Mouse (Mus musculus): ENCODE results near the gene 4632433K11Rik. TPM values are rescaled to one million over a fixed set of nuclear protein-coding genes. Genes with fewer than 3 reads are reported as not detected.

4632433K11Rik gene
- total and polyA plus RNA-seq, 3 experiments = not detected

GRCm38 (mm10) chr7:5016057-5016456, 17.9 kb upstream of the 4632433K11Rik start:
- H3K4me3 ChIP-seq (replicated peaks in 1 of 3; ENCODE audit: low read depth in 2 of 3, low read length in 2 of 3, poor library complexity in 1 of 3) = peak overlapping the region; percentile 44 to 73 (median 61)
- in situ Hi-C loops (cut with MboI; ENCODE audit: low pct_ligation_motif_present, low pct_unique_long_range_greater_than_20kb, low sequenced_read_pairs) = no loop called here
- peak overlapping the region; percentile 90 for H3K27ac ChIP-seq (ENCODE audit: insufficient read depth, low read depth)
- DNase-seq (ENCODE audit: extremely low read depth) = no peak
- H3K9me3 ChIP-seq (replicated peaks; ENCODE audit: low read length) = peaks cover 6% of the 10 kb centered on the region
- H3K4me1 ChIP-seq (ENCODE audit: control insufficient read depth in 1 of 2, insufficient read depth in 2 of 2) = peaks cover 4 to 37% of the 10 kb centered on the region in 2 experiments
- TF ChIP-seq TCF12 (IDR thresholded peaks at IDR 0.05; ENCODE audit: low read depth, low read length) (no peak), SIN3A (IDR thresholded peaks at IDR 0.05; ENCODE audit: low read length) (no peak), EP300 (IDR thresholded peaks at IDR 0.05; ENCODE audit: low read length) (no peak), RAD21 (IDR thresholded peaks at IDR 0.05; ENCODE audit: low read depth, low read length) (no peak), USF2 (conservative IDR thresholded peaks at IDR 0.05; ENCODE audit: low read depth, low read length) (no peak), MAX (IDR thresholded peaks at IDR 0.05; ENCODE audit: low read length) (no peak), IRF4 (IDR thresholded peaks at IDR 0.05; ENCODE audit: low read depth, low read length) (no peak), JUND (conservative IDR thresholded peaks at IDR 0.05; ENCODE audit: low read depth, low read length) (no peak), TBP (conservative IDR thresholded peaks at IDR 0.05; ENCODE audit: low read depth, low read length) (no peak)
- peak overlapping the region; percentile 74 for H3K4me2 ChIP-seq (ENCODE audit: insufficient read depth, low read depth, poor library complexity, severe bottlenecking)
- peaks cover 12% of the 10 kb centered on the region for H3K79me2 ChIP-seq (replicated peaks; ENCODE audit: control insufficient read depth, extremely low read depth, insufficient read depth, poor library complexity, severe bottlenecking)
- no peaks in the 10 kb centered on the region for H3K27me3 ChIP-seq (replicated peaks)
- peak overlapping the region; percentile 81 for H3K9ac ChIP-seq (ENCODE audit: insufficient read depth, low read depth)
- H3K36me3 ChIP-seq (replicated peaks in 1 of 2; ENCODE audit: control insufficient read depth in 1 of 2, insufficient read depth in 1 of 2, low read length in 1 of 2) = peaks cover 23 to 32% of the 10 kb centered on the region in 2 experiments
- dilution Hi-C loops (cut with MboI; ENCODE audit: extremely low pct_ligation_motif_present, extremely low pct_unique_long_range_greater_than_20kb, low sequenced_read_pairs) = no loop called here

GRCm38 (mm10) chr7:5016920-5017319, 17.0 kb upstream of the 4632433K11Rik start:
- no peak for TF ChIP-seq IRF4 (IDR thresholded peaks at IDR 0.05; ENCODE audit: low read depth, low read length)
- no peak for TF ChIP-seq CTCF (conservative IDR thresholded peaks at IDR 0.05 in 1 of 2, IDR thresholded peaks at IDR 0.05 in 1 of 2; ENCODE audit: low read depth in 2 of 2, low read length in 2 of 2)
- no peak for TF ChIP-seq MEF2A (IDR thresholded peaks at IDR 0.05; ENCODE audit: borderline replicate concordance, low read depth, low read length)
- TF ChIP-seq ZKSCAN1 (IDR thresholded peaks at IDR 0.05; ENCODE audit: borderline replicate concordance, low read depth, low read length) = no peak
- TF ChIP-seq POLR2AphosphoS2 (IDR thresholded peaks at IDR 0.05; ENCODE audit: low read depth, low read length) = no peak
- TF ChIP-seq E2F4 (IDR thresholded peaks at IDR 0.05; ENCODE audit: insufficient replicate concordance, low read depth, low read length) = no peak
- no peak for TF ChIP-seq POLR2A (IDR thresholded peaks at IDR 0.05; ENCODE audit: low read depth, low read length)
- TF ChIP-seq MXI1 (IDR thresholded peaks at IDR 0.05; ENCODE audit: low read depth, low read length) = no peak
- no peak for TF ChIP-seq HCFC1 (IDR thresholded peaks at IDR 0.05; ENCODE audit: low read depth, low read length)
- no peak for TF ChIP-seq MAFK (IDR thresholded peaks at IDR 0.05; ENCODE audit: insufficient replicate concordance, low read length)
- TF ChIP-seq EP300 (IDR thresholded peaks at IDR 0.05; ENCODE audit: low read length) = no peak
- no peak for TF ChIP-seq MAZ (IDR thresholded peaks at IDR 0.05; ENCODE audit: low read depth, low read length)
- no peak for TF ChIP-seq CHD1 (IDR thresholded peaks at IDR 0.05; ENCODE audit: low read depth, low read length)
- no peak for TF ChIP-seq USF1 (IDR thresholded peaks at IDR 0.05; ENCODE audit: low read depth, low read length)
- TF ChIP-seq ZNF384 (IDR thresholded peaks at IDR 0.05; ENCODE audit: low read depth, low read length) = no peak
- TF ChIP-seq CHD2 (IDR thresholded peaks at IDR 0.05; ENCODE audit: low read length) = no peak
- Histone ChIP-seq H3K36me3 (replicated peaks in 1 of 2; ENCODE audit: control insufficient read depth in 1 of 2, insufficient read depth in 1 of 2, low read length in 1 of 2) (peaks cover 16 to 28% of the 10 kb centered on the region in 2 experiments), H3K27me3 (replicated peaks) (no peaks in the 10 kb centered on the region), H3K4me1 (ENCODE audit: control insufficient read depth in 1 of 2, insufficient read depth in 2 of 2) (peaks cover 4 to 37% of the 10 kb centered on the region in 2 experiments), H3K79me2 (replicated peaks; ENCODE audit: control insufficient read depth, extremely low read depth, insufficient read depth, poor library complexity, severe bottlenecking) (peaks cover 17% of the 10 kb centered on the region), H3K4me3 (replicated peaks in 1 of 3; ENCODE audit: low read depth in 2 of 3, low read length in 2 of 3, poor library complexity in 1 of 3) (no peak overlapping the region), H3K9ac (ENCODE audit: insufficient read depth, low read depth) (no peak overlapping the region), H3K4me2 (ENCODE audit: insufficient read depth, low read depth, poor library complexity, severe bottlenecking) (no peak overlapping the region), H3K27ac (ENCODE audit: insufficient read depth, low read depth) (no peak overlapping the region), H3K9me3 (replicated peaks; ENCODE audit: low read length) (peaks cover 6% of the 10 kb centered on the region)
- dilution Hi-C loops (cut with MboI; ENCODE audit: extremely low pct_ligation_motif_present, extremely low pct_unique_long_range_greater_than_20kb, low sequenced_read_pairs) = no loop called here
- DNase-seq (ENCODE audit: extremely low read depth) = no peak
- in situ Hi-C loops (cut with MboI; ENCODE audit: low pct_ligation_motif_present, low pct_unique_long_range_greater_than_20kb, low sequenced_read_pairs) = no loop called here
